Mouse (Mus musculus): Measurements from ENCODE around the gene Gm14781. TPM values are rescaled to one million over a fixed set of nuclear protein-coding genes. Genes with fewer than 3 reads are reported as not detected.
"Not testable (repeated sequence)": the region's sequence is repeated elsewhere in the genome, so short reads cannot be mapped to it uniquely, and the experiment has no call there.

Gene Gm14781
- not detected for polyA plus RNA-seq (2017; shearing (Covaris generic))

GRCm38 (mm10) chrX:91631894-91632293 lies at the start of gene Gm14781:
Gm14781 (plus strand) TSS chrX:91632194.
- not testable (repeated sequence) for ATAC-seq

- ATAC-seq: not testable (repeated sequence)
These were observed 23.1 kb downstream of the Gm14781 start for GRCm38 (mm10) chrX:91654964-91655575.

Other genes starting within 250 kb of the Gm14781 start
- not detected for gene Gm5072, start 239.7 kb upstream of the Gm14781 start, polyA plus RNA-seq (2017; shearing (Covaris generic))
- gene Gm8914, start 152.1 kb upstream of the Gm14781 start, polyA plus RNA-seq (2017; shearing (Covaris generic)): not detected
- gene 1700084M14Rik, start 56.3 kb upstream of the Gm14781 start, polyA plus RNA-seq (2017; shearing (Covaris generic)): not detected
- not detected for gene Mageb5, start 150.8 kb downstream of the Gm14781 start, polyA plus RNA-seq (2017; shearing (Covaris generic))